ENCODE assay signal across 9 mouse cellular contexts in genomic region chr5:120371176-120371819, GRCm38 (mm10).
A peak's percentile ranks its signal among the peaks of the same experiment; 100 is the strongest.
DNase-seq lines count a peak whose midpoint lies in the region; ATAC-seq lines count a peak whose summit lies in the region.
"Had no signal": no experiment of that assay in that cellular context is flagged by ENCODE, and none has a peak within 500 bp of the region (broad histone marks: within the 10 kb centered on the region; RNA-seq: fewer than 3 reads in every experiment).

No protein-coding gene starts in this region.

- no peak overlapping the region for H3K27ac ChIP-seq in kidney, embryonic 16.5 days (ENCODE audit: low read length)
- peak overlapping the region; percentile 47; the same call in 1 of the 2 replicates for H3K27ac ChIP-seq in forebrain, embryonic 11.5 days (ENCODE audit: low read depth, low read length)
- no peak overlapping the region for H3K27ac ChIP-seq in limb, embryonic 12.5 days
- no peak overlapping the region for H3K27ac ChIP-seq in neural tube, embryonic 14.5 days (ENCODE audit: low read depth, low read length)

- no peak for ATAC-seq in kidney, embryonic 16.5 days (ENCODE audit: low FRiP score, low TSS enrichment)
- ATAC-seq in forebrain, embryonic 11.5 days (replicated peaks; ENCODE audit: low FRiP score) = no peak
- no peak for ATAC-seq in limb, embryonic 12.5 days (ENCODE audit: insufficient number of reproducible peaks, insufficient read depth, low FRiP score, low TSS enrichment, low read depth)
- ATAC-seq in neural tube, embryonic 14.5 days (ENCODE audit: low read depth) = no peak

- no peak overlapping the region for H3K4me3 ChIP-seq in kidney, embryonic 16.5 days (ENCODE audit: low read length)
- no peak overlapping the region for H3K4me3 ChIP-seq in forebrain, embryonic 11.5 days (ENCODE audit: low read depth, low read length)
- H3K4me3 ChIP-seq in limb, embryonic 12.5 days (replicated peaks) = no peak overlapping the region
- H3K4me3 ChIP-seq in neural tube, embryonic 14.5 days (ENCODE audit: low read depth, low read length) = no peak overlapping the region

- H3K9ac ChIP-seq in kidney, embryonic 16.5 days (replicated peaks; ENCODE audit: low read length) = 0 out of 2 replicates have a peak overlapping the region, but pooled peaks have one; percentile 1
- H3K9ac ChIP-seq in forebrain, embryonic 11.5 days (ENCODE audit: low read length) = no peak overlapping the region; the same call in 1 of the 2 replicates
- H3K9ac ChIP-seq in limb, embryonic 12.5 days (replicated peaks) = no peak overlapping the region
- H3K9ac ChIP-seq in neural tube, embryonic 14.5 days (replicated peaks; ENCODE audit: low read depth, low read length) = no peak overlapping the region

- 5% methylated on average over 15 of the region's 15 CpGs for WGBS in kidney, embryonic 16.5 days
- 2% methylated on average over 15 of the region's 15 CpGs for WGBS in forebrain, embryonic 11.5 days
- WGBS in limb, embryonic 12.5 days = 12% methylated on average over 15 of the region's 15 CpGs
- 4% methylated on average over 15 of the region's 15 CpGs for WGBS in neural tube, embryonic 14.5 days

- peak overlapping the region; percentile 31 for H3K4me2 ChIP-seq in kidney, embryonic 16.5 days (replicated peaks; ENCODE audit: low read depth, low read length)
- H3K4me2 ChIP-seq in forebrain, embryonic 11.5 days (ENCODE audit: low read depth, low read length, severe bottlenecking) = 0 out of 2 replicates have a peak overlapping the region, but pooled peaks have one; percentile 22
- H3K4me2 ChIP-seq in limb, embryonic 12.5 days = peak overlapping the region; percentile 40
- peak overlapping the region; percentile 14; the same call in 1 of the 2 replicates for H3K4me2 ChIP-seq in neural tube, embryonic 14.5 days (ENCODE audit: low read depth, low read length)

- no peaks in the 10 kb centered on the region for H3K36me3 ChIP-seq in kidney, embryonic 16.5 days (ENCODE audit: insufficient read depth, low read length)
- H3K36me3 ChIP-seq in forebrain, embryonic 11.5 days (ENCODE audit: control insufficient read depth, insufficient read depth, low read length) = no peaks in the 10 kb centered on the region
- H3K36me3 ChIP-seq in limb, embryonic 12.5 days = no peaks in the 10 kb centered on the region
- no peaks in the 10 kb centered on the region for H3K36me3 ChIP-seq in neural tube, embryonic 14.5 days (ENCODE audit: control insufficient read depth, insufficient read depth, low read length)

- 0 out of 2 replicates have a peak, but pooled peaks cover 2% of the 10 kb centered on the region for H3K27me3 ChIP-seq in kidney, embryonic 16.5 days (ENCODE audit: insufficient read depth, low read length)
- H3K27me3 ChIP-seq in forebrain, embryonic 11.5 days (ENCODE audit: control insufficient read depth, insufficient read depth, low read length) = peaks cover 3% of the 10 kb centered on the region; the same call in 1 of the 2 replicates
- H3K27me3 ChIP-seq in limb, embryonic 12.5 days = peaks cover 63% of the 10 kb centered on the region
- no peaks in the 10 kb centered on the region for H3K27me3 ChIP-seq in neural tube, embryonic 14.5 days (ENCODE audit: control insufficient read depth, insufficient read depth, low read length)

- no peaks in the 10 kb centered on the region for H3K4me1 ChIP-seq in kidney, embryonic 16.5 days (ENCODE audit: insufficient read depth, low read length)
- H3K4me1 ChIP-seq in forebrain, embryonic 11.5 days (replicated peaks; ENCODE audit: control insufficient read depth, insufficient read depth, low read length) = peaks cover 5% of the 10 kb centered on the region; the same call in 1 of the 2 replicates
- H3K4me1 ChIP-seq in limb, embryonic 12.5 days (replicated peaks) = 0 out of 2 replicates have a peak, but pooled peaks cover 9% of the 10 kb centered on the region
- H3K4me1 ChIP-seq in neural tube, embryonic 14.5 days (ENCODE audit: control insufficient read depth, insufficient read depth, low read length) = peaks cover 7% of the 10 kb centered on the region; the same call in 1 of the 2 replicates

- DNase-seq in kidney, adult 11 months = no peak
- DNase-seq in forebrain, embryonic 11.5 days (ENCODE audit: low spot score) = peak; percentile 63
- no peak for DNase-seq in cerebellum, adult 9-10 months
- no peak for DNase-seq in adrenal gland, postnatal 4 days (ENCODE audit: low spot score in 2 of 2)
- DNase-seq in gastrocnemius, postnatal 25 days = no peak
- DNase-seq: kidney, adult 9 months had no signal

- no peaks in the 10 kb centered on the region for H3K9me3 ChIP-seq in kidney, embryonic 16.5 days (ENCODE audit: low read length)
- H3K9me3 ChIP-seq in forebrain, embryonic 11.5 days (ENCODE audit: control insufficient read depth, low read length) = no peaks in the 10 kb centered on the region
- 0 out of 2 replicates have a peak, but pooled peaks cover 3% of the 10 kb centered on the region for H3K9me3 ChIP-seq in limb, embryonic 12.5 days
- no peaks in the 10 kb centered on the region for H3K9me3 ChIP-seq in neural tube, embryonic 14.5 days (ENCODE audit: control insufficient read depth, low read length)
